Mouse (Mus musculus) kidney, adult 18-20 months (tissue): ENCODE data around the gene Smad1.

Experiments used
- DNase-seq: peaks from one replicate; pipeline ENCODE4 v3.0.0; 2021

Smad1 gene

GRCm38 (mm10) chr8:79382857-79383262 lies 16.5 kb downstream of the Smad1 start:
- peak; percentile 40 for DNase-seq

- DNase-seq: no peak
These were observed 17.5 kb downstream of the Smad1 start for GRCm38 (mm10) chr8:79381771-79382170.

DNA sequence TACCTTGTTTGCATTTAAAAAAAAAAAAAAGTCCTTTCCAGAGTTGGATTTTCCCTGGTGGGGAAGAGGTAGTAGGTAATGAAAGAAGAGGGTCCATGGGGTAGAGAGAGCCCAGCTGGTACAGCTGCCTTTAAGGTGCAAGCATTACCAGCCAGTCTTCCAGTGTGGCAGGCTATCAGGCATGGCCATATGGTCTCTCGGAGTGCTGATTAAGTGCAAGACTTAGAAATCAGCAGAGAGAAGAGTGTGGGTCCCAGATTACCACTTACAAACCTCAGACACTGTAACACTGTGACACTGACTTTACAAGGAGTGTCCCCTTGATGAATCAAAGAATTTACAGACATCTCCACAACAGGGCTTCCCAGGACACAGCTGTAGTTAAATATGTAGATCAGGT lies 18.9 kb downstream of the Smad1 start:
- DNase-seq: no peak

GRCm38 (mm10) chr8:79379971-79380370 lies 19.3 kb downstream of the Smad1 start:
- no peak for DNase-seq

- no peak for DNase-seq
These were observed 22.7 kb downstream of the Smad1 start for GRCm38 (mm10) chr8:79376648-79377047.

GRCm38 (mm10) chr8:79375775-79376123 lies 23.6 kb downstream of the Smad1 start:
- DNase-seq: no peak

GRCm38 (mm10) chr8:79375074-79375774 lies 24.1 kb downstream of the Smad1 start:
- no peak for DNase-seq

- DNase-seq: no peak
These were observed 24.9 kb downstream of the Smad1 start for GRCm38 (mm10) chr8:79374410-79374809.

- DNase-seq: no peak
These were observed 25.8 kb downstream of the Smad1 start for GRCm38 (mm10) chr8:79373563-79373962.

- no peak for DNase-seq
These were observed 26.4 kb downstream of the Smad1 start for GRCm38 (mm10) chr8:79372960-79373359.

- DNase-seq: peak; percentile 58
These were observed 26.8 kb downstream of the Smad1 start for GRCm38 (mm10) chr8:79372521-79372920.

DNA sequence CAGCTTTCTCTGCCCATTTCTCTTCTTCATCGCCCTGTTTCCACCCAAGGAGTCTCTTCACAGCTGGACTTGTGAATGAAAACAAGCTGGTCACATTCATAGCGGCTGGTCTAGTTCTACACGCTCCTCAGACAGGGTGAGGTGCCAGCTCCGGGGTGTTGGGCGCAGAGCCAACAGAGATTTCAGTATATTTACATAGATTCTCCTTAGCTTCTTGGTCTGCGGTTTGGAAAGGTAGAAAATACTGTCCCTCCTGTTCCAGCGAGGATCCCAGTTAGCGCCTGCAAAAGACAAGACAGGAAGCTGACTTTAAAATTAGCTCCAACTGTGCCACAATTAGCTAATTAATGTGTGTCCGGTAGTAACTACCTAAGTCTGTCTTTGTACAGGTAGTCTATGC lies 27.2 kb downstream of the Smad1 start:
- no peak for DNase-seq

GRCm38 (mm10) chr8:79370646-79371290 lies 28.6 kb downstream of the Smad1 start:
- DNase-seq: no peak

DNA sequence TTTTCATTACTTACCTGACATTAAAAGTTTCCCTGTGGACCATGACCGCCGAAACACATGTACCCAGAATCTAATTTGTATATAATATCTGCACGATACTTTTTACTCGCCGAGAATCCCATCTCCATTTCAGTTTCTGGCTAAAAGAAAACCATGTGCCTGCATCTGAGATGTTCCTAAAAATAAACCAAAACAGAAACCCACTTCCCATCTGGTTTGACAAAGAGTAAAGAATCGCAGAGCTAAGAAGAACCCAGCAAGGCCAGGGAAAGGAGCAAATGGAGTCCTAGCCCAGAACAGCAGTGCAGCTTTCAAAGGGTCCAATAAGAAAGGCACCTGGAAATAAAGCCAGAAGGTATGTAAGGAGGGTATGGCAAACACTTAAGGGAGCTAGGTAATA lies 30.2 kb downstream of the Smad1 start:
- DNase-seq: no peak

DNA sequence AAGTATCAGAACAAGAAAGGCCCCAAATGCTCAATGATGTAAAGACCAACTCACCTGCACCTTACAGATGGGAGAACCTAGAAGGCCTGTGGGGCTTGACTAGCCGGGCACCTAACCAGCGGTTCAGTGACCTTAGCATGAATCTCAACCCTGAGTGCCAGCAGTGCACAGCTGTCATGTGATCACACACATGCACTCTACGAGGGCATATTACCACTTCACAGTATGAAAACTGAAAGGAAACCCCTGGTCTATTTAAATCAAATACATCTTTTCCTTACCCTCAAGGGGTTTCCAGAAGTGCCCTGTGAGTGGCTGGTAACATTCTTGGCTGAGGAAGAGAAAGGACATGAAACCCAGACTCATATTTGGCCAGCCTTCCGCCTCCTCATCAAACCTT lies 31.4 kb downstream of the Smad1 start:
- DNase-seq: no peak

GRCm38 (mm10) chr8:79367350-79367749 lies 32.0 kb downstream of the Smad1 start:
- DNase-seq: no peak

DNA sequence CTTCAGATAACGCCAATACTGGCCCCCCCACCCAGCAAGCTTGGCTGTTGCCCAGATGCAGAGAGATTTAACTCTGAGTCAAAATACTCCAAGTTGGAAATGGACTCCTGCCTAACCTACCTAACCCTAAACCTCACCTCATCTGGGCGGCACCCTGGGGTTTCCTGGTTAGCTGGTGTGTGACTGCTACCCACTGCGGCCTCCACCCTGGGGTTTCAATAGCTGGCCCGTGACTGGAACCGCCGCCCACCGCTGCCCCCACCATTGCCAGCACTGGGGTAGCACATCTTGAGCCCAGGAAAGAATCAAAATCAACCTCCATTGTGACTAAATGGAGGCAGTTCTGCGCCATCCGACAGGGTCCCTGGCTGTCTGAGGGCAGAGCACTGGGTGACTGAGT lies 33.1 kb downstream of the Smad1 start:
- DNase-seq: no peak

DNA sequence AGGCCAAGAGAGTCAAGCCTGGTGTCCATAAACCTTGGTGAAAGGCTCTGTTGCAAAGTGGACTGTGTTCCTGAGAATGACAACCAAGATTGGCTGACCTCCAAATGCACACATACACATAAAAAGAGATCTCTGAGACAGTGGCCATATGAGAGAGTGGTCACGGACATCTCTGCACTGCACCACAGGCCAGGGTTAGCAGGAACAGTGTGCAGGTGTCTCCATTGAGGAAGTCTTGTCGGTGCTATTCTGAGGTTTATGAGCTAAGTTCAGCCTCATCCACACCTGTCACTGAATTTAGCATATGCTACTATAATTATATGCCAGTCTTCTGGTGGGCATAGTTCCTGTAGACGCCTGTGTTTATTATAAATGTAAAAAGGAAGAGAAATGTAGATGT lies 33.6 kb downstream of the Smad1 start:
- no peak for DNase-seq

DNA sequence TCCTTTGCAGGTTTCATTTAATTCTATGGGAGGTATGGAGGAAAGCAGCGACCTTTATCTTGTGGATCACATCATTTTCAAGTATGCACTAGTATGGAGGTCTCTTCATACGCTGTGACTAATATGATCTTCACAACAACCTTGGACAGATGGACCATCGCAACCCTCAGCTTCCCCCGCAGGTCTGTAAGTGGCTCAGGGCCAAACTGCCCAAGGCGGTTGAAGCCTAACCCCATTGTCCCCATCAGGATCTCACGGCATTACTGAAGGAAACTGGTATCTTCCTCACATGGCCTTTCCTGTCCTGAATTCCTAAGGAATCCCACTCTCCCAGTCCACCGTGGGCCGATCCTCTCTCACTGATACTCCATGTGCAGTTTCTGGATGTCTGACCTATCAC lies 34.5 kb downstream of the Smad1 start:
- DNase-seq: no peak

DNA sequence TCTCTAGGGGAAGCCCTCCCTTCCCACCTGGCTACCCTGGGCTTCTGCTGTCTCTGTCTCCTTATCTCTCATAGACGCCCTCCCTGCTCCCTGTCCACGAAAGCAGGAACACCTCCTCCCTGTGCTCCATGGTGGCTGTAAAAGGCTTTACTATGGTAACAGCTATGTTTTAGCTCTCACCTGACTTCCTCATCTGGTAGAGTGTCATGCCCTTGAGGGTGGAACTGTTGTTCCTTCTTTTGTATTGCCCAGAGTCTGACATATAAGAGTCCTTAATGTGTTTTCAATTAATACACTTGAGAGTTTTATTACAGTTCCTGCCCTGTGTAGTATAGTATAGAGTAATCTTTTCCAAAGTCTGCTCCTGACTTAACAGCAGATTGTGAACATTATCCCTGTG lies 36.9 kb downstream of the Smad1 start:
- no peak for DNase-seq

GRCm38 (mm10) chr8:79360774-79361527 lies 38.4 kb downstream of the Smad1 start:
- no peak for DNase-seq

- DNase-seq: no peak
These were observed 39.0 kb downstream of the Smad1 start for GRCm38 (mm10) chr8:79360302-79360701.

GRCm38 (mm10) chr8:79355721-79356434 lies 43.4 kb downstream of the Smad1 start:
- no peak for DNase-seq

GRCm38 (mm10) chr8:79354009-79354408 lies 45.3 kb downstream of the Smad1 start:
- no peak for DNase-seq
